Mouse (Mus musculus): ENCODE data around the gene Notch3.
A peak's percentile ranks its signal among the peaks of the same experiment; 100 is the strongest.
"Not testable (repeated sequence)": the region's sequence is repeated elsewhere in the genome, so short reads cannot be mapped to it uniquely, and the experiment has no call there.

Notch3 gene

DNA sequence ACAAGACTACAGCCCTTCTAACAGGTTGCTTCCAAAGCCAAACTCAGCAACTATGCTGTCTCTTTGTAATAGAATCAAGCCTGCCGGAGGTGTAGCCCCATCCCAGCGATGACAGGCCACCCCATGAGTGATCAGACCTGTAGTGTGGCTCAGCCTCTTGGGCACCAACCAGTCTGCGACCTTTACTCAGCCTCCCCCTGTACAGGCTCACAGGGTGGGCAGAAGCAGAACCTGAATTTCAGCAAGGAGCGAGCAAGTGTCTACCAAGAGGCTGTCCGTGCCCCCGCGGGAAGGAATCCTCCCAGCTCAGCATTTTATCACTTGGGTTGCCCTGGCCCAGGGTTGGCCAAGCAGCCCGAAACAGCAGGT lies 67.1 kb downstream of the Notch3 start:
- H3K9me3 ChIP-seq (ENCODE audit: low read length), result peaks cover 31% of the 10 kb centered on the region
- H3K36me3 ChIP-seq (ENCODE audit: insufficient read depth, low read length), result no peaks in the 10 kb centered on the region
- TF ChIP-seq NANOG (IDR thresholded peaks at IDR 0.05; ENCODE audit: borderline replicate concordance, low read length) (no peak), CTCF (conservative IDR thresholded peaks at IDR 0.05; ENCODE audit: low read length) (no peak), POU5F1 (IDR thresholded peaks at IDR 0.05; ENCODE audit: borderline replicate concordance, low read length) (no peak)
- peaks cover 15% of the 10 kb centered on the region for H3K4me1 ChIP-seq (replicated peaks; ENCODE audit: low read depth, low read length)
- peak overlapping the region; percentile 82 for H3K4me3 ChIP-seq (replicated peaks; ENCODE audit: low read length)
- H3K27me3 ChIP-seq (ENCODE audit: insufficient read depth, low read length), result peaks cover 59% of the 10 kb centered on the region

DNA sequence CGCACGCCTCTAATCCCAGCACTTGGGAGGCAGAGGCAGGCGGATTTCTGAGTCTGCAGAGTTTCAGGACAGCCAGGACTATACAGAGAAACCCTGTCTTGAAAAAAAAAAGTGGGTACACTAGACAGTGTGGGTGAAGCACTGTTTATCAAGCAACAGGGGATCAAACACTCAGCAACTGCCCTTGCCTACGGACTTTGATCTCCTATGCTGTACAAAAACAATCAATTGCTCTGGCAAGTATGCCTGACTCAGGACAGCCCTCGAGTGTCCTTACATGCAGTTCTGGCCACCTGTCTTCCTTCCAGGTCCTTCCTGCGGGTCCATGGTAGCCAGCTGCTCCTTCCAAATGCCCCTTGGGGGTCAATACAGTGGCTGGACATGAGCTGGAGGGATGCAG lies 67.7 kb downstream of the Notch3 start:
- H3K27me3 ChIP-seq (ENCODE audit: insufficient read depth, low read length), result peaks cover 57% of the 10 kb centered on the region
- not testable (repeated sequence) for H3K36me3 ChIP-seq (ENCODE audit: insufficient read depth, low read length); H3K4me3 ChIP-seq (replicated peaks; ENCODE audit: low read length)
- H3K9me3 ChIP-seq (ENCODE audit: low read length), result peaks cover 37% of the 10 kb centered on the region
- H3K4me1 ChIP-seq (replicated peaks; ENCODE audit: low read depth, low read length), result peaks cover 15% of the 10 kb centered on the region

GRCm38 (mm10) chr17:32097676-32098075 lies 69.0 kb downstream of the Notch3 start:
- Histone ChIP-seq H3K4me1 (replicated peaks; ENCODE audit: low read depth, low read length) (peaks cover 15% of the 10 kb centered on the region), H3K4me3 (replicated peaks; ENCODE audit: low read length) (no peak overlapping the region), H3K9me3 (ENCODE audit: low read length) (peaks cover 50% of the 10 kb centered on the region), H3K36me3 (ENCODE audit: insufficient read depth, low read length) (no peaks in the 10 kb centered on the region), H3K27me3 (ENCODE audit: insufficient read depth, low read length) (peaks cover 50% of the 10 kb centered on the region)
- no peak for TF ChIP-seq POU5F1 (IDR thresholded peaks at IDR 0.05; ENCODE audit: borderline replicate concordance, low read length)
- TF ChIP-seq CTCF (conservative IDR thresholded peaks at IDR 0.05; ENCODE audit: low read length), result no peak
- no peak for TF ChIP-seq NANOG (IDR thresholded peaks at IDR 0.05; ENCODE audit: borderline replicate concordance, low read length)

GRCm38 (mm10) chr17:32092895-32093294 lies 73.8 kb downstream of the Notch3 start:
- H3K4me1 ChIP-seq (replicated peaks; ENCODE audit: low read depth, low read length), result peaks cover 21% of the 10 kb centered on the region
- H3K36me3 ChIP-seq (ENCODE audit: insufficient read depth, low read length), result no peaks in the 10 kb centered on the region
- peaks cover 10% of the 10 kb centered on the region for H3K27me3 ChIP-seq (ENCODE audit: insufficient read depth, low read length)
- peaks cover 61% of the 10 kb centered on the region for H3K9me3 ChIP-seq (ENCODE audit: low read length)
- no peak for TF ChIP-seq CTCF (conservative IDR thresholded peaks at IDR 0.05; ENCODE audit: low read length)
- TF ChIP-seq NANOG (IDR thresholded peaks at IDR 0.05; ENCODE audit: borderline replicate concordance, low read length), result no peak
- TF ChIP-seq POU5F1 (IDR thresholded peaks at IDR 0.05; ENCODE audit: borderline replicate concordance, low read length), result no peak
- H3K4me3 ChIP-seq (replicated peaks; ENCODE audit: low read length), result no peak overlapping the region

DNA sequence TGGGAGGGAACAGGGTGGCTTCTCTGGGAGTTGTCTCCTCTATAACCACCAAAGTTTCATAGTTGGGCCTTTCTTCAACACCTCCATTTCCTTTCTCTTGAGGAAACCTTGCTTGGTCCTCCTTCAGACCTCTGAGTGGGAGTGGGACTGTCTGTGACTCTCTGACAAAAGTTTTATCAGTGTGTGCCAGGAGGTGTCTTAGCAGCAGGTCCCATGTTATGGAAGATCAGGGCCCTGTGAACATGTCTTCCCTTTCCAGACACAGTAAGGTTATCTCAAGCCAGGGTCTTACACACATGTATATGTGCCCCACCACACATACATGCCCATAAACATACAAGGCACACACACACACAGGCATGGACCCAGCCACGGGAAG lies 74.4 kb downstream of the Notch3 start:
- no peak for TF ChIP-seq CTCF (conservative IDR thresholded peaks at IDR 0.05; ENCODE audit: low read length)
- TF ChIP-seq NANOG (IDR thresholded peaks at IDR 0.05; ENCODE audit: borderline replicate concordance, low read length), result no peak
- no peak for TF ChIP-seq POU5F1 (IDR thresholded peaks at IDR 0.05; ENCODE audit: borderline replicate concordance, low read length)
- Histone ChIP-seq H3K4me1 (replicated peaks; ENCODE audit: low read depth, low read length) (peaks cover 27% of the 10 kb centered on the region), H3K27me3 (ENCODE audit: insufficient read depth, low read length) (0 out of 2 replicates have a peak, but pooled peaks cover 4% of the 10 kb centered on the region), H3K9me3 (ENCODE audit: low read length) (peaks cover 54% of the 10 kb centered on the region), H3K36me3 (ENCODE audit: insufficient read depth, low read length) (no peaks in the 10 kb centered on the region), H3K4me3 (replicated peaks; ENCODE audit: low read length) (no peak overlapping the region)

DNA sequence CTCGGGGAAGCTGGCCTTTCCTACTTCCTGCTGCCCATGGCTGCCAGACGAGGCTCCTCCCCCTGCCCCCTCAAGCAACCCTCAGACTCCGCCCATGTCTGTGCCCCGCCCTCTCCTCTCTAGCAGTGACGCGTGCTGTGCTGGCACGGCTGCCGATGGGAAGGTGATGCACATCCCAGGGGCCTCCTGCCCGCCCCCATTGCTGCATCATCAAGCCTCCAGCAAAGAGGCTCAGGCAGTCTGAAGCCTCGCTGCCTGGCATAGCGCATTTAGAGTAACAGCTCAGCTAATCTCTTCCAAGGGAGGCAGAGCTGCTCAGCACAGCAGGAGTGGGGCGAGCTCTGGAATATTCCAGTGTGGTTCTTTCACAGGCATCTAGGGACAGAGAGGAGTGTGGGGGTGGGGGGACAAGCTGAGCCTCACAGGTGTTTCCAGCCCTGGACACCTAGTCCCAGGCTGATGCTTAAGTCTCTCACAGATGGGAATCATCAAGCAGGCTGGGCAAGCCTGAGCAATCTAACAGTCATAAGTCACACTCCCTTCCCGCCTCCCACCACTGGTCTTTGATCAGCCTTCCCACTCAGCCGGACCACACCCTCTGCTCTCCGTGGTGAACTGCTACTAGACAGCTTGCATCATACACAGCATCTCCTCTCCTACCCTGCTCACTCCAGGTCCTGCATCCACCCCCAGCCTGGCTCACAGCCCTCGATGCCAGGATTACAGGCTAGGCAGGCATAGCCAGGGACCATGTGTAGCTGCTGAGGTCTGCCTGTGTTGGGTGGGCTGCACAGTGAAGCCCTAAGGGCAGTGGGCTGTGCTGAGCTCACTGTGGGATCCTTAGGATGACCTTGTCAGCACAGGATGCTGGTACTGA lies 75.0 kb downstream of the Notch3 start:
- H3K27me3 ChIP-seq (ENCODE audit: insufficient read depth, low read length); H3K4me3 ChIP-seq (replicated peaks; ENCODE audit: low read length); H3K36me3 ChIP-seq (ENCODE audit: insufficient read depth, low read length): not testable (repeated sequence)
- Histone ChIP-seq H3K4me1 (replicated peaks; ENCODE audit: low read depth, low read length) (peaks cover 32% of the 10 kb centered on the region), H3K9me3 (ENCODE audit: low read length) (peaks cover 48% of the 10 kb centered on the region)

DNA sequence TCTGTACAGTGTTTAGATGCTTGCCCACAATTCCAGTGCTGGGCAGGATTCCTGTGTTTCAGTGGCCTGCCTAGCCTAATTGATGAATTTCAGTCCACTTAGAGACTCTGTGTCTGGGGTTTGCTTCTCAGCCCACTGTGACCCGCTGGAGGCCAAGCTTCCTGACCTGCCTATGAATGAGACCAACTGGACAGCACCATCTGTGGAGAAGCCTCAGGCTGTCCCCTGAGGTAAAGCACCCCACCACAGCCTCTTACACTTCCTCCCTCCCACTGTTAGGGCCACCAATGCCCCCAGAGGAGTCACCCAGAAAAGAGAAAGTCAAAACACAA lies 75.7 kb downstream of the Notch3 start:
- TF ChIP-seq POU5F1 (IDR thresholded peaks at IDR 0.05; ENCODE audit: borderline replicate concordance, low read length) (no peak), CTCF (conservative IDR thresholded peaks at IDR 0.05; ENCODE audit: low read length) (no peak), NANOG (IDR thresholded peaks at IDR 0.05; ENCODE audit: borderline replicate concordance, low read length) (no peak)
- Histone ChIP-seq H3K36me3 (ENCODE audit: insufficient read depth, low read length) (no peaks in the 10 kb centered on the region), H3K27me3 (ENCODE audit: insufficient read depth, low read length) (0 out of 2 replicates have a peak, but pooled peaks cover 4% of the 10 kb centered on the region), H3K9me3 (ENCODE audit: low read length) (peaks cover 42% of the 10 kb centered on the region), H3K4me1 (replicated peaks; ENCODE audit: low read depth, low read length) (peaks cover 32% of the 10 kb centered on the region), H3K4me3 (replicated peaks; ENCODE audit: low read length) (no peak overlapping the region)

- H3K9me3 ChIP-seq (ENCODE audit: low read length), result peaks cover 7% of the 10 kb centered on the region; the same call in 1 of the 2 replicates
- peaks cover 31% of the 10 kb centered on the region for H3K4me1 ChIP-seq (replicated peaks; ENCODE audit: low read depth, low read length)
- 0 out of 2 replicates have a peak, but pooled peaks cover 4% of the 10 kb centered on the region for H3K27me3 ChIP-seq (ENCODE audit: insufficient read depth, low read length)
- no peak for TF ChIP-seq NANOG (IDR thresholded peaks at IDR 0.05; ENCODE audit: borderline replicate concordance, low read length)
- H3K4me3 ChIP-seq (replicated peaks; ENCODE audit: low read length), result no peak overlapping the region
- no peaks in the 10 kb centered on the region for H3K36me3 ChIP-seq (ENCODE audit: insufficient read depth, low read length)
These were observed 79.6 kb downstream of the Notch3 start for GRCm38 (mm10) chr17:32087069-32087468.

DNA sequence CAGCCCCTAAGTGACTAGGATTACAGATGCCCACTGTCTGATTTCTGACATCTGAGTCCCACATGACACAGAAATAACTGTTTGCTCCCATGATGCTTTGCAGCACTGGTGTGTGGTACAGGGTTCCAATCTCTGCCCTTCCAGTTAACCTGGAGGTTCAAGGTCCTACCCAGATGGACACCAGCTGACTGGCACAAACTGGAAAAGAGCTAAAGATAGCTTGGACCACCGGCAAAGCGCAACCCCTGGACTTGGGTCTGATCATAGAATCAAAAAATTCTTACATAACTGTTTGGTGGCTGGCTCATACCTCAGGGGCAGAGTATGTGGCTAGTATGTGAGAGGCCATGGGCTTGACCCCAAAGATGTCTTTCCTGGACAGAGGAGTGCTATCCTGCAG lies 83.3 kb downstream of the Notch3 start:
- H3K36me3 ChIP-seq (ENCODE audit: insufficient read depth, low read length), result no peaks in the 10 kb centered on the region
- H3K9me3 ChIP-seq (ENCODE audit: low read length), result no peaks in the 10 kb centered on the region
- H3K4me3 ChIP-seq (replicated peaks; ENCODE audit: low read length), result no peak overlapping the region
- peaks cover 14% of the 10 kb centered on the region for H3K4me1 ChIP-seq (replicated peaks; ENCODE audit: low read depth, low read length)
- TF ChIP-seq NANOG (IDR thresholded peaks at IDR 0.05; ENCODE audit: borderline replicate concordance, low read length) (no peak), POU5F1 (IDR thresholded peaks at IDR 0.05; ENCODE audit: borderline replicate concordance, low read length) (no peak), CTCF (conservative IDR thresholded peaks at IDR 0.05; ENCODE audit: low read length) (no peak)
- H3K27me3 ChIP-seq (ENCODE audit: insufficient read depth, low read length), result peaks cover 10% of the 10 kb centered on the region; the same call in 1 of the 2 replicates
